In genomic region chr10:66904552-66905367, GRCm38 (mm10) we compare ENCODE assay signal across 21 mouse cellular contexts.
DNase-seq lines count a peak whose midpoint lies in the region; ATAC-seq and TF ChIP-seq lines count a peak whose summit lies in the region.
"Had no signal": no experiment of that assay in that cellular context is flagged by ENCODE, and none has a peak within 500 bp of the region (broad histone marks: within the 10 kb centered on the region; RNA-seq: fewer than 3 reads in every experiment).

No protein-coding gene starts in this region.

- H3K4me3 ChIP-seq in limb, embryonic 14.5 days (replicated peaks; ENCODE audit: low read length) = no peak overlapping the region
- no peak overlapping the region for H3K4me3 ChIP-seq in limb, embryonic 10.5 days
- H3K4me3 ChIP-seq in ES-E14 (ENCODE audit: insufficient read depth in 1 of 2, low read depth in 1 of 2, low read length in 2 of 2, poor library complexity in 1 of 2, severe bottlenecking in 1 of 2) = no peak overlapping the region
- no peak overlapping the region for H3K4me3 ChIP-seq in stomach, postnatal 0 days (ENCODE audit: low read depth, low read length)
- H3K4me3 ChIP-seq: embryonic facial prominence, embryonic 15.5 days; heart, embryonic 10.5 days; hindbrain, embryonic 10.5 days; left cerebral cortex, adult 2 months; midbrain, embryonic 10.5 days had no signal

- H3K9me3 ChIP-seq in limb, embryonic 14.5 days (ENCODE audit: control insufficient read depth, low read length) = no peaks in the 10 kb centered on the region
- no peaks in the 10 kb centered on the region for H3K9me3 ChIP-seq in limb, embryonic 10.5 days (replicated peaks)
- H3K9me3 ChIP-seq in ES-E14 (ENCODE audit: control insufficient read depth, insufficient read depth, low read depth, low read length) = no peaks in the 10 kb centered on the region
- no peaks in the 10 kb centered on the region for H3K9me3 ChIP-seq in stomach, postnatal 0 days (ENCODE audit: control insufficient read depth, low read length)
- H3K9me3 ChIP-seq: embryonic facial prominence, embryonic 15.5 days; G1E; heart, embryonic 10.5 days; hindbrain, embryonic 10.5 days; midbrain, embryonic 10.5 days had no signal

- no peaks in the 10 kb centered on the region for H3K27me3 ChIP-seq in limb, embryonic 14.5 days (ENCODE audit: control insufficient read depth, insufficient read depth, low read length)
- H3K27me3 ChIP-seq in limb, embryonic 10.5 days (ENCODE audit: low read depth, poor library complexity, severe bottlenecking) = no peaks in the 10 kb centered on the region
- H3K27me3 ChIP-seq in stomach, postnatal 0 days (ENCODE audit: control insufficient read depth, insufficient read depth, low read length) = no peaks in the 10 kb centered on the region
- H3K27me3 ChIP-seq: embryonic facial prominence, embryonic 15.5 days had no signal

- no peaks in the 10 kb centered on the region for H3K36me3 ChIP-seq in limb, embryonic 14.5 days (ENCODE audit: control insufficient read depth, insufficient read depth, low read length)
- H3K36me3 ChIP-seq in limb, embryonic 10.5 days = no peaks in the 10 kb centered on the region
- no peaks in the 10 kb centered on the region for H3K36me3 ChIP-seq in ES-E14 (ENCODE audit: control insufficient read depth, insufficient read depth, low read length, poor library complexity, severe bottlenecking)
- H3K36me3 ChIP-seq in stomach, postnatal 0 days (ENCODE audit: control insufficient read depth, insufficient read depth, low read length) = no peaks in the 10 kb centered on the region
- H3K36me3 ChIP-seq: embryonic facial prominence, embryonic 15.5 days; G1E; heart, embryonic 10.5 days; hindbrain, embryonic 10.5 days; midbrain, embryonic 10.5 days had no signal

- H3K27ac ChIP-seq in limb, embryonic 14.5 days (replicated peaks; ENCODE audit: low read depth, low read length) = no peak overlapping the region
- no peak overlapping the region for H3K27ac ChIP-seq in limb, embryonic 10.5 days
- H3K27ac ChIP-seq in ES-E14 (ENCODE audit: insufficient read depth, low read depth, low read length, poor library complexity, severe bottlenecking) = no peak overlapping the region
- 0 out of 2 replicates have a peak overlapping the region, but pooled peaks have one; percentile 56 for H3K27ac ChIP-seq in stomach, postnatal 0 days (replicated peaks)
- H3K27ac ChIP-seq: embryonic facial prominence, embryonic 15.5 days; heart, embryonic 10.5 days; hindbrain, embryonic 10.5 days; left cerebral cortex, adult 2 months; midbrain, embryonic 10.5 days had no signal

- in situ Hi-C loops in ES-E14 (cut with MboI; ENCODE audit: low sequenced_read_pairs in 2 of 2, unreplicated experiment in 2 of 2) = loop anchor here (25.0 kb wide), 1 partner anchor 183 kb away; the partner anchor contains the start of genes Jmjd1c (in 2 of the 2) and Reep3 (in 2 of the 2)

- no peak for TF ChIP-seq EP300 in stomach, postnatal 0 days (optimal IDR thresholded peaks at IDR 0.05)

- DNase-seq in limb, embryonic 14.5 days (ENCODE audit: low spot score) = peak; percentile 68
- no peak for DNase-seq in limb, embryonic 10.5 days (ENCODE audit: low spot score)
- no peak for DNase-seq in ES-E14 (ENCODE audit: low read depth, low spot score)
- DNase-seq in stomach, postnatal 0 days (ENCODE audit: low spot score) = no peak
- DNase-seq in kidney, adult 18-20 months = no peak
- DNase-seq in cerebellum, adult 9-10 months = no peak
- DNase-seq: adrenal gland, adult 8-10 months; cerebellum, postnatal 10 days; gastrocnemius, postnatal 36 days; kidney, adult 11 months; kidney, postnatal 10 days; left cerebral cortex, postnatal 4 days had no signal

- TF ChIP-seq CTCF in stomach, postnatal 0 days (IDR thresholded peaks at IDR 0.05; ENCODE audit: low read depth) = no peak

- H3K4me2 ChIP-seq in limb, embryonic 14.5 days (replicated peaks; ENCODE audit: low read depth, low read length, severe bottlenecking) = no peak overlapping the region
- H3K4me2 ChIP-seq in stomach, postnatal 0 days (replicated peaks; ENCODE audit: low read depth) = no peak overlapping the region
- H3K4me2 ChIP-seq: embryonic facial prominence, embryonic 15.5 days; liver, embryonic 11.5 days had no signal

- H3K9ac ChIP-seq in limb, embryonic 14.5 days (ENCODE audit: low read depth, low read length, severe bottlenecking) = no peak overlapping the region
- H3K9ac ChIP-seq in ES-E14 (ENCODE audit: insufficient read depth, low read depth, low read length, poor library complexity, severe bottlenecking) = no peak overlapping the region
- no peak overlapping the region for H3K9ac ChIP-seq in stomach, postnatal 0 days (ENCODE audit: low read length)
- H3K9ac ChIP-seq: embryonic facial prominence, embryonic 15.5 days had no signal

- TF ChIP-seq POLR2A in limb, embryonic 14.5 days (IDR thresholded peaks at IDR 0.05; ENCODE audit: borderline replicate concordance, extremely low read depth, insufficient read depth, insufficient read length) = no peak

- ATAC-seq in limb, embryonic 14.5 days (ENCODE audit: low FRiP score, low read depth) = 0 out of 2 replicates have a peak, but pooled peaks have one; percentile 36
- ATAC-seq in common myeloid progenitor, adult 5-6 weeks (replicated peaks; ENCODE audit: low read depth, poor library complexity, severe bottlenecking) = 0 out of 2 replicates have a peak, but pooled peaks have one; percentile 4
- ATAC-seq in stomach, postnatal 0 days (ENCODE audit: low FRiP score, low TSS enrichment) = no peak
- ATAC-seq: CD4-positive, CD25-positive, alpha-beta regulatory T cell, adult 4 months had no signal

- H3K4me1 ChIP-seq in limb, embryonic 14.5 days (ENCODE audit: control insufficient read depth, insufficient read depth, low read length) = peaks cover 5% of the 10 kb centered on the region; the same call in 1 of the 2 replicates
- H3K4me1 ChIP-seq in limb, embryonic 10.5 days = peaks cover 22% of the 10 kb centered on the region
- peaks cover 3 to 7% of the 10 kb centered on the region in 2 experiments; a peak in 2 of 4 replicates for H3K4me1 ChIP-seq in ES-E14 (ENCODE audit: control insufficient read depth in 2 of 2, insufficient read depth in 2 of 2, low read length in 2 of 2, poor library complexity in 1 of 2)
- H3K4me1 ChIP-seq in stomach, postnatal 0 days (replicated peaks; ENCODE audit: control insufficient read depth, insufficient read depth) = no peaks in the 10 kb centered on the region

- 64% methylated on average over 10 of the region's 10 CpGs for WGBS in limb, embryonic 14.5 days
- WGBS in limb, embryonic 10.5 days = 89% methylated on average over 10 of the region's 10 CpGs
- 61% methylated on average over 10 of the region's 10 CpGs for WGBS in stomach, postnatal 0 days

TF ChIP-seq in ES-E14, 5 proteins besides CTCF, POLR2A, EP300 and RAD21:
- TF ChIP-seq ZNF384 (IDR thresholded peaks at IDR 0.05; ENCODE audit: low read depth, low read length) (0 out of 2 replicates have a peak, but pooled peaks have one; percentile 48), MAFK (IDR thresholded peaks at IDR 0.05; ENCODE audit: insufficient read depth, low read depth, low read length) (no peak), HCFC1 (IDR thresholded peaks at IDR 0.05; ENCODE audit: borderline replicate concordance, insufficient read depth, low read length) (no peak)
TF ChIP-seq in ES-E14: peak in this region for 1.
